Mouse (Mus musculus) right cerebral cortex, postnatal 25 days (tissue): ENCODE data around the gene Wnt9a.
"Not testable (repeated sequence)": the region's sequence is repeated elsewhere in the genome, so short reads cannot be mapped to it uniquely, and the experiment has no call there.

ENCODE experiments used
- DNase-seq: peaks from one replicate; pipeline ENCODE4 v3.0.0; 2022

Wnt9a gene

DNA sequence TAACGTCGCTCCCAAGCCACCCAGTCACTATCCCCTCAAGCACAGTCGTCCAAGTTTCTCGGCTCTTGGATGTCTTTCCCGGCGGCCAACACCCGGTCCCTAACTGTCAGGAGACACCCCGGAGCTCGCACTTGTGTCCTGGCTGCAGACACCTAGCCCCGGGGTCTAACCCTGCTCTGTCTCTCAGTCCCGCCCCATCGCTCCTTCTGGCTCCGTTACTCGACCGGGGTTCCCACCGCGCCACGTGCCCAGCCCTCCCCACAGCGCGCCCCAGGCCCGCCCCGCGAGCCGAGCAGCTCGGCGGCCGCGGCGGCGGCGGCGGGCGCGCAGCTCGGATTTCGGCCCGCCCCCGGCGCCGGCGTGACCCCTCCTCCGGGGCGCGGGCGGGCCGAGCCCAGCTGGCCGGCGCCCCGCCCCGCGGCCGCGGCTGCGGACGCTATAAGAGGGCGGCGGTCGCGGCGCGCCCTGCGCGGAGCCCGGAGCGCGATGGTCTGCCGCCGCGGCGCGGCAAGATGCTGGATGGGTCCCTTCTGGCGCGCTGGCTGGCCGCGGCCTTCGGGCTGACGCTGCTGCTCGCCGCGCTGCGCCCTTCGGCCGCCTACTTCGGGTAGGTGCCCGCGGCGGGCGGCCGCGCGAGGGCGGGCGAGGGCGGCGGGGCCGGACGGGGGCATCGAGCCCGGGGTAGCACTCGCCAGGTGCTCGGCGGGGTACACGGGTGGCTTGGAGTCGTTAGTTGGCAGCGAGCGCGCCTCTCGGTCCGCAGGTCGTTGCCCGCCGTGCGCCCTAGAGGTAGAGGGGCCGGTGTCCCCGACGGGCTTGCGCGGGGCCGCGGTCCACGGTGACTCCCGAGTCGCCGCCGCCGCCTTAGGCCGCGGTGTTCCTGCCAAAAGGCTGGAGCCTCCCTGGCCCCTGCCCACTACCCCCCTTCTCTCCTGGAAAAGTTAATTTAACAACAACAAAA is at the start of gene Wnt9a:
Gene Wnt9a, plus strand, starts transcription at position 468 of the 961 bp plus-strand sequence.
- peak; percentile 53 for DNase-seq

DNA sequence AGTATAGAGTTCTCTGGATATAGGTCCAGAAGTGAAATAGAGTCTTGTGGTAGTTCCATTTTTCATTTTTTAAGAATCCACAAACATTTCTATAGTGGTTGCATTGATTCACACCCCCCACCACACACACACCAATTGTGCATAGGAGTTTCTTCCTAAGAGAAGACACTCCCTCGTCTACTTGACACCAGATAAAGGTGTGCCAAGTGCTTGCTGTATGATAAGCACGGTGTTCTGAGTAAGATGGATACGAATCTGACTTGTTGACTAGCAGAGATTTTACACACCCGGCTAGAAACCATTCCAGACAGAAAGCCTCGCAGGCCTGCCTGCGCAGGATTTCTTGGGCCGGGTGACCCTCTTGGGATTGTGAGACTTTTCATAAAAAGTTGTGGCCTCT is 47.1 kb upstream of the Wnt9a start:
- DNase-seq = no peak

- no peak for DNase-seq
Observed at GRCm38 (mm10) chr11:59260706-59261493, 45.8 kb upstream of the Wnt9a start.

DNA sequence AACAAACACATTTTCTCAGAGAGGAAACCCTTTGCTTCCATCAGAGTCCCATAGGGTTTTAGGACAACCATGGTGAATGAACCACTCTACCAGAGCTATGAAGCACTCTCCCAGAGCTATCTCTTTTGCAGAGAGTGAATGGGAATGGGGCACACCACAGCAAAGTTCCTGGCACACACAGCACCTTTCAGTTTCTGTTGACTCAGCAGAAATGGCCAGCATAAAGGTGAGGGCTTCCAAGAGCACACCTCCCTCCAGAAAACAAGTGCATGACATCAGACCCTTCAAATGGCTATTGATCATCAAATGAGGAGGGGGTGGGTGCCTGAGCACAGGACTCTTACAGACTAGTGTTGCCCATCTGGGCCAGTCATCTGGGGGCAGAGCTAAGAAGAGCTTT is 44.4 kb upstream of the Wnt9a start:
- no peak for DNase-seq

DNA sequence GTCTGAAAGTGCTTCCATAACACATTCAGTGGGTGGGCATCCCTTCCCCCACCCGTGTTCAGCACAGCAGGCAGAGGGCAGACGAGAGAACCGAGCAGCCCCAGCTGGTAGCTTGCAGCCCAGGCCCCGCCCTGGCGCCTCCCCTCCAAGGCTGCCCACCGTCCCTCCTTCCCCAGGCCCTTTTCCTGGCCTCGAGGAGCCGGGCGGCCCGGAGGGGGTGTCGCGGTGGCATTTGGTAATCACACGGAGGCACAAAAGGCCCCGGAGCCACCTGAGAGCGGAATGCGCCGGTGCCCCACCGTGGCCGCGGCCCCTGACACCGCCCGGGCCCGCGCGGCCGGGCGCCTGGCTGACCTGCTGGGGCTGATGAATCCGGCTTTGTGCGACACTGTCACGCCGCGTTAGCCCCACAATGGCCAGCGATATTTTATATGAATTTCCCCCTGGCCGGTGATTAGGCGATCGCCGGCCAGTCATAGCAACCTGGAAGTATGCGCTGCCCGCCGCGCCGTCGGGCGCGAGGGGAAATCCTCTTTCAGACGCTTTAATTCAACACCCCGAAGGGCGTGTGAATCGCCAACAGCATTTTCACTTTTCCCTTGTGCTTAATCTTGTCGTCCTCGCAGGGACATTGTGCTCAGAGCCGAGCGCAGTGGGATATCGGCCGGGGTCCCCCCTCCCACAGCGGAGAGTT is 42.7 kb upstream of the Wnt9a start:
- no peak for DNase-seq

DNA sequence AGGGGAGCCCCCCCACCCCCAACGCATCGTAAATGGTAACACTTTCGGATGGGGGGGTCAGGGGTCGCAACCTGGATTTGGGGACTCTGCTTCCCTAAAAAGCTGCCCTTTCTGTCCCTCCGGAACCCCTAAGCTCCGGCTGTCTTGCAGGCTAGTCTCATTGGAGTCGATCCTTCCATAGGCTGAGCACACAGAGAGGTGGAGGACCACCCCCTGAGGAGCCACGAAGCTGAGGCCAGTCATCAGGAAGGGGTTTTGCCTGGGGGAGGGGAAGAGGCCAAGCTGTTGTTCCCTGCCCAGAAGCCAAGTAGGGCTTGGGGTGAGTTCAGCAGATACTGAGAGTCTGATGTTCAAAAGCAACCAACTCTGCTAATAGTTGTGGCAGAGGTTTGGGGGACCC is 42.1 kb upstream of the Wnt9a start:
- no peak for DNase-seq

GRCm38 (mm10) chr11:59265154-59265813 is 41.4 kb upstream of the Wnt9a start:
- no peak for DNase-seq

- no peak for DNase-seq
Observed at GRCm38 (mm10) chr11:59266727-59267126, 40.0 kb upstream of the Wnt9a start.

- DNase-seq = no peak
Observed at GRCm38 (mm10) chr11:59274184-59274583, 32.5 kb upstream of the Wnt9a start.

DNA sequence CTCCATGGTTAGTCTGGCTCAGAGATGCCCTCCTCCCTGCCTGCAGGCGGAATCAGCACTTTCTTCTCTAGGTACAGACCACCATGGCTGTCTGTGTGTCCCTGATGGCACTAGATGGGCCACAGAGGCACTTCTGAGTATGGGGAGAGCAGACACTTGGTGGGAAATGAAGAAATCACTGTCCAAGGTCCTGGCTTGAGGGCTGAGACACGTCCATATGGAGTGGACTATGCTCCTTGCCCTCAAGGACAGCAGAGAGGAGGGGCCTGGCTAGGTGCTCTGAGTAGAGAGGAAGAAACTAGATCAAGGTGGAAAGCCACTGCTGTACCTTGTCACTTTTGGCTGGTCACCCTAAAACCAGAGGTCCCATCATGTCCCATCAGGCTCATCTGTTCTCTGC is 29.9 kb upstream of the Wnt9a start:
- DNase-seq = no peak

DNA sequence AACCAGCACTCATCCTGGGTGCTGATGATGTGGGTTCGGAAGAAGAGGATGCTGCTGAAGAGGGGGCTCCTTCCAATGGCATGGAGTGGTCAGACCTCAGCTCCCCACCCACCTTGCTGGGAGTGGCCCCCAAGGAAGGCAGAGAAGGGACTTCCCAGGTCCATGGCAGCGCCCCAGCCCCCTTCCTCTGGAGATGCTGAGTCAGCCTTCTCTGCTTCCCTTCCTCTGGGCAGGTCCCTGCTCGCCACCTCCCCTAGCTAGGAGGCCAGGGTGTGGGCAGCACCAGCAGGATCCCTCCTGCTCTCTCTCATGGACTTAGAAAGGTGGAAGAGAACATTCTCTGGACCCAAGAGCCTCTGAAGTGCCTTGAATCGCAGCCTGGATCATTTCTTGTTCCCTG is 28.7 kb upstream of the Wnt9a start:
- no peak for DNase-seq

DNA sequence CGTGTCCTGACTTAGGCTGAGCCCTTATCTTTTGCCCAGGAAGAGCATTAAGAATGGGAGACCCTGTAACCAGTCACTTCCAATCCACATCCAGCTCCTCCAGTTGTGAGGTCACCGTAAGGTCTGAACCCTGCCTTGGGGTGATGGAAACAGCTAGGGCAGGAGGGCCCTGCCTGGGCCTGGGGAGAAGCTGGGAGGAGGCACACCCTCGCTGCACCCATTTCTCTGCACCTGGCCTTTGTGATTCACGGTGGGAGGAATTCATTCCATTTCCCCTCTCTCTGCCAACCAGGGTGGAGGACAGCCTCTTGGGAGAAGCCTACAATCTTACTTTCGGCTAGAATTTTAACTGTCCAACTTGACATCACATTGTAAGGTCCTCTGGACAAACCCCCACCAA is 24.6 kb upstream of the Wnt9a start:
- DNase-seq = no peak

- DNase-seq = no peak
Observed at GRCm38 (mm10) chr11:59282933-59283332, 23.8 kb upstream of the Wnt9a start.

DNA sequence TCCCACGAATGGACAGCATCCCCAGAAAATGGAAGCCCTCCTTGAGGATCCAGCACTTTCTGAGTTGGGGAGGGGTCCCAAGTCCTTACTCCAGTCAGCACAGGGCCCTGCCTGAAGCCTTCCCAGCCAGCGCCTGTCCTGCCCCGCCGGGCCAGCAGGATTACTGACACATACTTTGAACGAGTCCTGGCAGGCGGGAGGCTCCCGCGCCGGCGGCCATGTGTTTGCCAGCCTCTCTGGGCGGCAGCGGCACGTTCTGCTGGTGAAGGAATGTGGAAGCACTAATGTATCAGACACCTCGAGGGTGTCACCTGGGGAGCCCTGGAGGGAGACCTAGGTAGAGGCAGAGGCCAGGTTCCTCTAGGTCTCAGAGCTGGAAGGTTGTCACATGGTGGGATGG is 22.6 kb upstream of the Wnt9a start:
- no peak for DNase-seq

GRCm38 (mm10) chr11:59289706-59290105 is 17.0 kb upstream of the Wnt9a start:
- no peak for DNase-seq

- no peak for DNase-seq
Observed at GRCm38 (mm10) chr11:59290702-59291303, 15.9 kb upstream of the Wnt9a start, which contains the start of gene Wnt3a. Wnt3a (minus strand) TSS chr11:59290752.

- DNase-seq = no peak
Observed at GRCm38 (mm10) chr11:59293616-59294015, 13.1 kb upstream of the Wnt9a start.

GRCm38 (mm10) chr11:59297941-59298340 is 8.8 kb upstream of the Wnt9a start:
- peak; percentile 63 for DNase-seq

GRCm38 (mm10) chr11:59300185-59300584 is 6.5 kb upstream of the Wnt9a start:
- DNase-seq = no peak

DNA sequence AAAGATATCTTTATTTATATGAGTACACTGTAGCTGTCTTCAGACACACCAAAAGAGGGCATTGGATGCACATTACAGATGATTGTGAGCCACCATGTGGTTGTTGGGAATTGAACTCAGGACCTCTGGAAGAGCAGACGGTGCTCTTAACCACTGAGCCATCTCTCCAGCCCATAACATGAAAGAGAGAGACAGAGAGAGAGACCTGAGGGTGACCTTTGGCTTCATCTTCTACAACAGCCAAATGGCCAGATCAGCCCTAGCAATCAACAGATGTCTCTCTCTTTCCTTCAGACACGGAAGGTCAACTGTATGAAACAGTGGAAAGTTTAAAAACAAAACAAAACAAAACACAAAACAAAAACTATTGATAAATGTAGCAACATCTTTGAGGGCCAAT is 5.7 kb upstream of the Wnt9a start:
- not testable (repeated sequence) for DNase-seq

DNA sequence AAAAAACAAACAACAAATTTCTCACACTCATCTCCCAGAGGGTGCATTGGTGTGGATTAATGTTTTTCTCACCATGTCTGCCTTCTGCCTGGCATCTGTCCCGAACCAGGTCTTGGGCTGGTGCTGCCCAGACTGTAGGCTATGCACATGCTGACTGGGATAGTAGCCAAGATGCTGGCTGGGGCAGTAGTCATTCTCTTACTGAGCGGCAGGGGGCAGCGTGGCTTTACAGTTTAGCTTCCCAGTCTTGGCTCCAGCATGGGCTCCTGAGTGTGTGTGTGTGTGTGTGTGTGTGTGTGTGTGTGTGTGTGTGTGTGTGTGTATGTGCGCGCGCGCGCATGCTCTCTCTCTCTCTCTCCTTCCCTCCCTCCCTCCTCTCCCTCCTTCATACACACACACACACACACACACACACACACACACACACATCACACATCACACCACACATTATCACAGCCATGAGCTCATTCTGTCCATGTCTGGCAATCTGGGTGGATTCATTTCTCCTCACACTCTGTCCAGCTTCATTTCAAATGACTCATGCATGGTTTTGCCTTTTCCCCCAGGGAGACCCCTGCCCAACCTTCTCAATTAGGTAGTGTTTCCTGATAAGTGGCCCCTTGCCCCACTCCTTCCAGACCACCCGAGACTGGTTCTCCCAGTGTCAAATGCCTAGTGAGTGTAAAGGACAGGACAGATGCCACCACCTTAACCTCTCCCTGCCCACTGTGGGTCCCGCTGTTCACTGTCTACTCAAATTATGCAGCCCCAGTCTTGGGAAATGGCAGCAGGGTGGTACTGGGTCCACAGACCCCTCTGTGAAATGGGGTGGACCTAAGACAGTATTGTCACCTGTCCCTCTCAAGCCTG is 3.8 kb upstream of the Wnt9a start:
- DNase-seq = peak; percentile 79
